In genomic region chr11:98918231-98918630, GRCm38 (mm10) we compare ENCODE assay signal across 9 mouse cellular contexts. TPM values are rescaled to one million over a fixed set of nuclear protein-coding genes. Genes with fewer than 3 reads are reported as not detected.
A peak's percentile ranks its signal among the peaks of the same experiment; 100 is the strongest.
DNase-seq lines count a peak whose midpoint lies in the region; ATAC-seq and TF ChIP-seq lines count a peak whose summit lies in the region.
"Had no signal": no experiment of that assay in that cellular context is flagged by ENCODE, and none has a peak within 500 bp of the region (broad histone marks: within the 10 kb centered on the region; RNA-seq: fewer than 3 reads in every experiment).

No protein-coding gene starts in this region.

- no peaks in the 10 kb centered on the region for H3K27me3 ChIP-seq in hindbrain, embryonic 12.5 days
- no peaks in the 10 kb centered on the region for H3K27me3 ChIP-seq in hindbrain, embryonic 10.5 days (ENCODE audit: insufficient read depth, poor library complexity, severe bottlenecking)
- H3K27me3 ChIP-seq in G1E (ENCODE audit: insufficient read depth, low read length): no peaks in the 10 kb centered on the region
- H3K27me3 ChIP-seq in heart, embryonic 11.5 days (ENCODE audit: control insufficient read depth, insufficient read depth, low read length): no peaks in the 10 kb centered on the region
- H3K27me3 ChIP-seq in lung, postnatal 0 days (replicated peaks; ENCODE audit: insufficient read depth, low read length): no peaks in the 10 kb centered on the region

- intact Hi-C loops in left cerebral cortex, postnatal 14 days (cut with DNase I): no loop called here

- no peak for ATAC-seq in hindbrain, embryonic 12.5 days (ENCODE audit: low FRiP score)
- peak; percentile 71 for ATAC-seq in G1E (ENCODE audit: extremely low read depth, insufficient number of reproducible peaks, low FRiP score, poor library complexity, severe bottlenecking)
- no peak for ATAC-seq in heart, embryonic 11.5 days (replicated peaks; ENCODE audit: insufficient number of reproducible peaks, low FRiP score, low TSS enrichment)
- ATAC-seq in lung, postnatal 0 days: peak; percentile 43

- peaks cover 14% of the 10 kb centered on the region for H3K4me1 ChIP-seq in hindbrain, embryonic 12.5 days
- peaks cover 18% of the 10 kb centered on the region for H3K4me1 ChIP-seq in hindbrain, embryonic 10.5 days (replicated peaks)
- H3K4me1 ChIP-seq in G1E (ENCODE audit: insufficient read depth, low read depth, low read length): peaks cover 85% of the 10 kb centered on the region
- H3K4me1 ChIP-seq in heart, embryonic 11.5 days (ENCODE audit: control insufficient read depth, insufficient read depth, low read length): peaks cover 14% of the 10 kb centered on the region
- no peaks in the 10 kb centered on the region for H3K4me1 ChIP-seq in lung, postnatal 0 days (ENCODE audit: insufficient read depth, low read depth, low read length)

- DNase-seq in hindbrain, embryonic 10.5 days (ENCODE audit: low spot score): no peak
- no peak for DNase-seq in G1E (ENCODE audit: low spot score)
- peak; percentile 84 for DNase-seq in lung, postnatal 0 days (ENCODE audit: low spot score)
- no peak for DNase-seq in embryo, embryonic 11 days
- DNase-seq in left cerebral cortex, postnatal 14 days (ENCODE audit: low spot score in 2 of 2): no peak
- no peak for DNase-seq in urinary bladder, adult 2 months (ENCODE audit: low spot score)

- no peak overlapping the region for H3K9ac ChIP-seq in hindbrain, embryonic 12.5 days
- no peak overlapping the region for H3K9ac ChIP-seq in heart, embryonic 11.5 days (ENCODE audit: low read depth, low read length)
- no peak overlapping the region for H3K9ac ChIP-seq in lung, postnatal 0 days (replicated peaks; ENCODE audit: low read depth)

- peak overlapping the region; percentile 55; the same call in 1 of the 2 replicates for H3K27ac ChIP-seq in hindbrain, embryonic 12.5 days
- H3K27ac ChIP-seq in hindbrain, embryonic 10.5 days: no peak overlapping the region
- H3K27ac ChIP-seq in heart, embryonic 11.5 days (ENCODE audit: low read depth, low read length): peak overlapping the region; percentile 22; the same call in 1 of the 2 replicates
- peak overlapping the region; percentile 43 for H3K27ac ChIP-seq in lung, postnatal 0 days (ENCODE audit: low read length)

- WGBS in hindbrain, embryonic 12.5 days: 70% methylated on average over 9 of the region's 9 CpGs
- WGBS in hindbrain, embryonic 10.5 days: 76% methylated on average over 9 of the region's 9 CpGs
- 76% methylated on average over 9 of the region's 9 CpGs for WGBS in heart, embryonic 11.5 days (ENCODE audit: insufficient replicate concordance)
- 40% methylated on average over 9 of the region's 9 CpGs for WGBS in lung, postnatal 0 days

- H3K4me3 ChIP-seq in hindbrain, embryonic 12.5 days: no peak overlapping the region
- H3K4me3 ChIP-seq in hindbrain, embryonic 10.5 days: no peak overlapping the region
- H3K4me3 ChIP-seq in G1E (ENCODE audit: low read depth, low read length): no peak overlapping the region; the same call in 1 of the 2 replicates
- no peak overlapping the region for H3K4me3 ChIP-seq in heart, embryonic 11.5 days (ENCODE audit: low read depth, low read length)
- H3K4me3 ChIP-seq in lung, postnatal 0 days (ENCODE audit: low read depth, low read length): no peak overlapping the region
- H3K4me3 ChIP-seq: myocyte had no signal

- no peaks in the 10 kb centered on the region for H3K9me3 ChIP-seq in hindbrain, embryonic 12.5 days (replicated peaks)
- H3K9me3 ChIP-seq in hindbrain, embryonic 10.5 days: no peaks in the 10 kb centered on the region
- no peaks in the 10 kb centered on the region for H3K9me3 ChIP-seq in G1E (replicated peaks)
- no peaks in the 10 kb centered on the region for H3K9me3 ChIP-seq in heart, embryonic 11.5 days (replicated peaks; ENCODE audit: control insufficient read depth, low read length)
- H3K9me3 ChIP-seq in lung, postnatal 0 days (ENCODE audit: low read length): no peaks in the 10 kb centered on the region

- TF ChIP-seq CTCF in G1E (IDR thresholded peaks at IDR 0.05; ENCODE audit: low read depth, low read length): no peak
- TF ChIP-seq CTCF in lung, postnatal 0 days (IDR thresholded peaks at IDR 0.05): peak; percentile 22; the same call in 1 of the 2 replicates

- peaks cover 35% of the 10 kb centered on the region for H3K36me3 ChIP-seq in hindbrain, embryonic 12.5 days
- H3K36me3 ChIP-seq in hindbrain, embryonic 10.5 days: peaks cover 95% of the 10 kb centered on the region
- H3K36me3 ChIP-seq in G1E (replicated peaks): peaks cover 98% of the 10 kb centered on the region
- peaks cover 23% of the 10 kb centered on the region for H3K36me3 ChIP-seq in heart, embryonic 11.5 days (ENCODE audit: control insufficient read depth, insufficient read depth, low read length)
- no peaks in the 10 kb centered on the region for H3K36me3 ChIP-seq in lung, postnatal 0 days (ENCODE audit: insufficient read depth, low read length)

- TF ChIP-seq EP300 in lung, postnatal 0 days (IDR thresholded peaks at IDR 0.05): no peak

- no peak overlapping the region for H3K4me2 ChIP-seq in hindbrain, embryonic 12.5 days (replicated peaks)
- peak overlapping the region; percentile 19; the same call in 1 of the 2 replicates for H3K4me2 ChIP-seq in heart, embryonic 11.5 days
- no peak overlapping the region for H3K4me2 ChIP-seq in lung, postnatal 0 days (replicated peaks; ENCODE audit: low read depth, low read length)

RNA-seq across cellular contexts. Expression of gene Rara, which starts 9.4 kb away (rescaled TPM):
- polyA plus RNA-seq in hindbrain, embryonic 12.5 days (2016; fragmentation: Nextera tagmentation; extraction: Ambion mirVana): 38.6 and 46.9 TPM in 2 replicates
- polyA plus RNA-seq in hindbrain, embryonic 10.5 days (2016; fragmentation: Nextera tagmentation; extraction: Ambion mirVana): 28.4 and 53.7 TPM in 2 replicates
- total RNA-seq in G1E (2014; fragmentation: Nextera tagmentation) (109 and 110 TPM in 2 replicates), G1E (2017) (16.9 and 17.1 TPM in 2 replicates)
- polyA plus RNA-seq in G1E (2012): 84.4 and 103 TPM in 2 replicates
- polyA plus RNA-seq in heart, embryonic 11.5 days (2014; fragmentation: Nextera tagmentation; extraction: Ambion mirVana): 34.9 and 36.6 TPM in 2 replicates
- 26.2 and 28.8 TPM in 2 replicates for polyA plus RNA-seq in lung, postnatal 0 days (2015; fragmentation: Nextera tagmentation; extraction: Ambion mirVana)
- 10 to 100 TPM; 14.6 to 15.1 TPM for total RNA-seq in left cerebral cortex, postnatal 14 days (2021)
- polyA plus RNA-seq in urinary bladder, adult 2 months (2012; rRNA removed): 8.5 and 13.7 TPM in 2 replicates

RNA-seq across cellular contexts. Expression of gene Cdc6, which starts 10.6 kb away (rescaled TPM):
- 19.0 and 20.2 TPM in 2 replicates for polyA plus RNA-seq in hindbrain, embryonic 12.5 days (2016; fragmentation: Nextera tagmentation; extraction: Ambion mirVana)
- 45.3 and 63.7 TPM in 2 replicates for polyA plus RNA-seq in hindbrain, embryonic 10.5 days (2016; fragmentation: Nextera tagmentation; extraction: Ambion mirVana)
- total RNA-seq in G1E (2014; fragmentation: Nextera tagmentation) (60.7 and 84.9 TPM in 2 replicates), G1E (2017) (52.7 and 63.4 TPM in 2 replicates)
- 3.4 and 4.1 TPM in 2 replicates for polyA plus RNA-seq in G1E (2012)
- polyA plus RNA-seq in heart, embryonic 11.5 days (2014; fragmentation: Nextera tagmentation; extraction: Ambion mirVana): 33.6 and 34.0 TPM in 2 replicates
- 2.5 and 2.6 TPM in 2 replicates for polyA plus RNA-seq in lung, postnatal 0 days (2015; fragmentation: Nextera tagmentation; extraction: Ambion mirVana)
- under 1 TPM; 0.47 to 0.57 TPM for total RNA-seq in left cerebral cortex, postnatal 14 days (2021)
- polyA plus RNA-seq in urinary bladder, adult 2 months (2012; rRNA removed): 2.7 and 3.8 TPM in 2 replicates

RNA-seq across cellular contexts. Expression of gene Wipf2, which starts 54.8 kb away (rescaled TPM):
- 4.7 and 5.0 TPM in 2 replicates for polyA plus RNA-seq in hindbrain, embryonic 12.5 days (2016; fragmentation: Nextera tagmentation; extraction: Ambion mirVana)
- 4.6 and 4.7 TPM in 2 replicates for polyA plus RNA-seq in hindbrain, embryonic 10.5 days (2016; fragmentation: Nextera tagmentation; extraction: Ambion mirVana)
- total RNA-seq in G1E (2014; fragmentation: Nextera tagmentation): 25.4 and 29.9 TPM in 2 replicates
- total RNA-seq in G1E (2017): 2.8 and 3.1 TPM in 2 replicates
- polyA plus RNA-seq in G1E (2012): 21.5 and 23.9 TPM in 2 replicates
- 3.8 and 4.0 TPM in 2 replicates for polyA plus RNA-seq in heart, embryonic 11.5 days (2014; fragmentation: Nextera tagmentation; extraction: Ambion mirVana)
- polyA plus RNA-seq in lung, postnatal 0 days (2015; fragmentation: Nextera tagmentation; extraction: Ambion mirVana): 4.0 and 4.1 TPM in 2 replicates
- 10 to 100 TPM; 45.5 to 45.9 TPM for total RNA-seq in left cerebral cortex, postnatal 14 days (2021)
- 19.2 and 26.0 TPM in 2 replicates for polyA plus RNA-seq in urinary bladder, adult 2 months (2012; rRNA removed)

Comparison
In these comparisons a context has a peak if more than half of its experiments do, and no peak if none do; other contexts are left out.
1. ATAC-seq: peak in G1E (single experiment) and lung, postnatal 0 days (single experiment); none in hindbrain, embryonic 12.5 days (single experiment) and heart, embryonic 11.5 days (single experiment).